Mouse (Mus musculus) midbrain, postnatal 0 days (tissue): Measurements from ENCODE around the gene Vti1a. TPM values are rescaled to one million over a fixed set of nuclear protein-coding genes. Genes with fewer than 3 reads are reported as not detected.

Source experiments
- ATAC-seq: fragments of 200-750 bp; cut with Nextera tagmentation; 2 replicates; pipeline ENCODE4 v1.8.0; 2017; ENCODE audit warnings: moderate number of reproducible peaks, mild to moderate bottlenecking, moderate TSS enrichment, moderate library complexity; ENCODE audit not compliant: low FRiP score
- DNase-seq: peaks from one replicate; pipeline ENCODE4 v3.0.0-alpha.2; 2015; ENCODE audit warnings: low spot score
- H3K27ac ChIP-seq: fragments of 300-500 bp; sonication (generic); 2 replicates; pipeline ENCODE4 v1.5.1; 2014; ENCODE audit warnings: low read depth, mild to moderate bottlenecking, low read length, mixed read lengths
- H3K27me3 ChIP-seq: fragments of 300-500 bp; sonication (generic); 2 replicates; pipeline ENCODE4 v1.6.1; 2014; ENCODE audit warnings: low read length, control low read depth, mixed read lengths; ENCODE audit not compliant: insufficient read depth
- H3K36me3 ChIP-seq: fragments of 300-500 bp; sonication (generic); 2 replicates; pipeline ENCODE4 v1.6.1; 2014; ENCODE audit warnings: low read length, control low read depth, mixed read lengths; ENCODE audit not compliant: insufficient read depth
- H3K4me1 ChIP-seq: fragments of 300-500 bp; sonication (generic); 2 replicates; pipeline ENCODE4 v1.6.1; 2014; ENCODE audit warnings: mild to moderate bottlenecking, control low read depth, antibody characterized with exemption, low read length, mixed read lengths; ENCODE audit not compliant: insufficient read depth
- H3K4me2 ChIP-seq: fragments of 300-500 bp; sonication (generic); 2 replicates; pipeline ENCODE4 v1.6.1; 2014; ENCODE audit warnings: low read depth, mild to moderate bottlenecking, low read length, mixed read lengths; ENCODE audit not compliant: poor library complexity, severe bottlenecking
- H3K4me3 ChIP-seq: fragments of 300-500 bp; sonication (generic); 2 replicates; pipeline ENCODE4 v1.5.1; 2014; ENCODE audit warnings: low read depth, mild to moderate bottlenecking, low read length, moderate library complexity
- H3K9ac ChIP-seq: fragments of 300-500 bp; sonication (generic); replicated peaks from 2 replicates; pipeline ENCODE4 v1.6.1; 2014; ENCODE audit warnings: mild to moderate bottlenecking, low read length, moderate library complexity, mixed read lengths; ENCODE audit not compliant: poor library complexity, severe bottlenecking
- H3K9me3 ChIP-seq: fragments of 300-500 bp; sonication (generic); 2 replicates; pipeline ENCODE4 v1.6.1; 2016; ENCODE audit warnings: low read length, control low read depth
- CTCF ChIP-seq: IDR thresholded peaks from 2 replicates; pipeline ENCODE4 v1.5.1; 2016; ENCODE audit warnings: antibody characterized with exemption, mild to moderate bottlenecking
- WGBS: fragments of 180-500 bp; shearing (Covaris S2); extraction: QIAGEN DNeasy Blood & Tissue Kit; methylation state at CpG from one replicate; pipeline ENCODE4 v1.1.7; 2014; 5-methylcytosine and 5-hydroxymethylcytosine counted together
- polyA plus RNA-seq: library from polyadenylated mRNA; unstranded; fragments of >200 nt; fragmentation: Nextera tagmentation; extraction: Ambion mirVana; gene quantifications from 2 replicates; pipeline ENCODE4 v1.2.1, GENCODE M21; 2015
- total RNA-seq: library from RNA; depleted of rRNA; stranded (reverse); fragments of >200 nt; gene quantifications from 2 replicates; pipeline ENCODE4 v1.2.3, GENCODE M21; 2014

Gene Vti1a
- total and polyA plus RNA-seq, 2 experiments from 2014 or later: 34.2 to 43.2 TPM

DNA sequence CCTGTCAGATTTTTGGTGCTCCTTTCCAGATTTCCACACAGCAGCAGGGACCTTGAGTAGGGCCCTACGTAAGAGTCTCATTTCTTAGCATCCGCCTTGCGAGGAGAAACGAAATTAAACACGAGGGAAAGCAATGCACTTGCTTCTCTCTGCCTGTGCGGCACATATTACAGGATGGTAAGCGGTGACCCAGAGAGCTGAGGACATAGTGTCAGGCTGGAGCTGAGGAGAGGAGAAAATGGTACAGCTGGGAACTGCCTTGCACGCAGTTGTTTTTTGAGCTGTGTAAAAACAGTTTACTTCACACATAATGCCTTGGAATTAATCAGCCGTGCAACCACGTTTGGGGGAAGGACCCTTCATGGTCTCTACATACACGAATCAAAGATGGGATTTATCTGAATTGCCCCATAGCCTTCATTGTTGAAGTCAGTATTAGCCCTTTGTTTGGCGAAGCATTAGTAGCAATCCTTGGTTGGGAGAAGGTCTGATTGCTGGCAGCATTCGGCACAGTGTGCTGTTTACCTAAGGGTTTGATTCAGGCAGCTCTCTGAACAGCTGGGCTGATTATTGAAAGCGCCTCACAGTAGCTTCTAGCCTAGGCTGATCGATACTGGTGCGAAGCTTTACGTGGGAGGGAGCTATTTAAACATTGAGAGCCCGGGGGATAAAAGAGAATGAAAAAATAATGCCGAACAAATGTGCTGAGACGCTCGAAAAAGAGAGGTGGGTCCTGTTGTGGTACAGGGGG lies 153.4 kb downstream of the Vti1a start:
- H3K36me3 ChIP-seq: no peaks in the 10 kb centered on the region
- peak overlapping the region; percentile 1; the same call in 1 of the 2 replicates for H3K4me2 ChIP-seq
- H3K27ac ChIP-seq: no peak overlapping the region
- no peaks in the 10 kb centered on the region for H3K27me3 ChIP-seq
- no peak overlapping the region for H3K4me3 ChIP-seq
- peaks cover 3% of the 10 kb centered on the region; the same call in 1 of the 2 replicates for H3K4me1 ChIP-seq
- no peak for TF ChIP-seq CTCF
- no peaks in the 10 kb centered on the region for H3K9me3 ChIP-seq
- H3K9ac ChIP-seq: 0 out of 2 replicates have a peak overlapping the region, but pooled peaks have one; percentile 0
- WGBS: 28% methylated on average over 21 of the region's 21 CpGs
- DNase-seq: no peak
- ATAC-seq: no peak

DNA sequence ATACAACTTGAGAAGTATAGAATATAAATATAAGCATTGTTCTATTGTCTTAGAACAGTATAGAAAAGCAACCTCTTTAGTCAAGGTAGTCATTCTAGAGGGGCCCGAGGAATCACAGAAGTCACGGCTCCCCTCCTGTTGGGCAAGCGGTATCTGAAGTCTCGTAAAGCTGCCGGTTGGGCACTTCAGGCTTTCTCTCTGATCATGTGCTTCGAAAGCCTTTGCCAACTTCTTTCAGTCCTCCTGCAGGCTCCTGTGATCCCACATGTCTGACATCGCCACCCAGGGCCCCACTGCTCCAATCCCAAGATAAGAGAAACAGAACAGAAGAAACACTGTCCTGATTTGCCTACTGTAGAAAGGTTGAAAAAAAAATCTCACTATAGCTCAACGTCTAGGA lies 156.5 kb downstream of the Vti1a start:
- DNase-seq (no peak), ATAC-seq (no peak)
- Histone ChIP-seq H3K4me1 (peaks cover 3% of the 10 kb centered on the region; the same call in 1 of the 2 replicates), H3K27ac (no peak overlapping the region), H3K27me3 (no peaks in the 10 kb centered on the region), H3K9me3 (no peaks in the 10 kb centered on the region), H3K4me2 (no peak overlapping the region), H3K9ac (no peak overlapping the region), H3K4me3 (no peak overlapping the region), H3K36me3 (no peaks in the 10 kb centered on the region)
- 61% methylated on average over 8 of the region's 8 CpGs for WGBS
- no peak for TF ChIP-seq CTCF

DNA sequence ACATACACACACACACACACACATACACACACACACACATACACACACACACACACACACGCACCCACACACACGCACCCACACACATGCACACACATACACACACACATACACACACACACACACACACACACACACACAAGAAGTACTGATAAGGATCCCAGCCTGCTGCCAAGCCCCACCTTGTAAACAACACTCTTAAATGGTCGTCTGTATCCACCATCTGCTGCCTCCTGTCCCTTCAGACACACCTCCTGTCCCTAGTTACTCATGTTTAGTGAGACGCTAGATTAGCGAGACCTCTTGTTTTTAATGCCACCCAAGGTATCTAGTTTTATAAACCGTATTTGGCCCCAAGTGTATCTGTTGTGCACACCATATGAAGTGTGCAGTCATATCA lies 158.1 kb downstream of the Vti1a start:
- Histone ChIP-seq H3K36me3 (no peaks in the 10 kb centered on the region), H3K9ac (no peak overlapping the region), H3K4me3 (no peak overlapping the region), H3K27ac (no peak overlapping the region), H3K4me1 (peaks cover 3% of the 10 kb centered on the region; the same call in 1 of the 2 replicates), H3K9me3 (no peaks in the 10 kb centered on the region), H3K4me2 (no peak overlapping the region), H3K27me3 (no peaks in the 10 kb centered on the region)
- TF ChIP-seq CTCF: no peak
- DNase-seq (no peak), ATAC-seq (no peak)
- 79% methylated on average over 6 of the region's 6 CpGs for WGBS

DNA sequence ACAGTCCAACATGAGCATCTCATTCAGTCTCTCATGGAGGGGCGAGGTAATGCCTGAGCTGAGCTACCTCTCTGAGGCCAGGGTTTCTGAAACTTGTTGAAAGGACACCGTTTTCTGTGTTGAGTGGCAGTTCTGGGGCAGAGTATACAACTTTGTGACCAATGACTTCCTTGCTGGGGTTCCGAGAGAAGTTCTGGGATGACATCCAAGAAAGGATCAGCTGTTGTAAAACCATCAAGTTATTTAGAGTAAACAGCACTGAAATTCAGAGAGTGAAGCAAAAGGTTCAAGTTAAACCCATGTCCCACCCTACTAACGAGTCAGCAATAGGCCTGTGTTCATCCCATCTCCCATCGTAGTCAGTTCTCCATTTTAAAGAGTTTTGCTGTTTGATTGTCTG lies 164.4 kb downstream of the Vti1a start:
- ATAC-seq: no peak
- H3K4me2 ChIP-seq: no peak overlapping the region
- 74% methylated on average over 5 of the region's 5 CpGs for WGBS
- no peaks in the 10 kb centered on the region for H3K9me3 ChIP-seq
- H3K36me3 ChIP-seq: no peaks in the 10 kb centered on the region
- no peak overlapping the region for H3K9ac ChIP-seq
- H3K27ac ChIP-seq: no peak overlapping the region
- peaks cover 5% of the 10 kb centered on the region; the same call in 1 of the 2 replicates for H3K4me1 ChIP-seq
- DNase-seq: no peak
- H3K27me3 ChIP-seq: no peaks in the 10 kb centered on the region
- no peak for TF ChIP-seq CTCF
- no peak overlapping the region for H3K4me3 ChIP-seq

DNA sequence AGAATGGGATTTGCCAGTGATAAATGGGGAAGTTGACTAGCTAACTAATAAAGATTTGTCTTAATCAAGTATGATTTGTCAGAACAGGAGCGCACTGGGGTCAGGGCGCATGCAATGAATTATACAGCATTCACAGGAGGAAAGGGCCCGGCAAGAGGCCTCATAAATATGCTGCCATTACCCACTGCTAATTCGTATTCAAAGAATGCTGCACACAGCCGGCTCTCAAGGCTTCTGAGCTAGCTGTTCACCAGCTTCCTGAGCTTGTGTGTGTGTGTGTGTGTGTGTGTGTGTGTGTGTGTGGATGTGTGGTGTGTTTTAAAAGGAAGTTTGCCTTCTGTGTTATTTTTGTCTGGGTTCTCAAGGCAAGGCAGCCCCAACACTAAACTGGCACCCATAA lies 165.2 kb downstream of the Vti1a start:
- H3K27me3 ChIP-seq: no peaks in the 10 kb centered on the region
- H3K4me3 ChIP-seq: no peak overlapping the region
- ATAC-seq (no peak), DNase-seq (peak; percentile 54)
- no peak for TF ChIP-seq CTCF
- peak overlapping the region; percentile 9; the same call in 1 of the 2 replicates for H3K27ac ChIP-seq
- peaks cover 5% of the 10 kb centered on the region; the same call in 1 of the 2 replicates for H3K4me1 ChIP-seq
- no peaks in the 10 kb centered on the region for H3K9me3 ChIP-seq
- no peak overlapping the region for H3K9ac ChIP-seq
- 21% methylated on average over 5 of the region's 5 CpGs for WGBS
- no peak overlapping the region for H3K4me2 ChIP-seq
- H3K36me3 ChIP-seq: no peaks in the 10 kb centered on the region

DNA sequence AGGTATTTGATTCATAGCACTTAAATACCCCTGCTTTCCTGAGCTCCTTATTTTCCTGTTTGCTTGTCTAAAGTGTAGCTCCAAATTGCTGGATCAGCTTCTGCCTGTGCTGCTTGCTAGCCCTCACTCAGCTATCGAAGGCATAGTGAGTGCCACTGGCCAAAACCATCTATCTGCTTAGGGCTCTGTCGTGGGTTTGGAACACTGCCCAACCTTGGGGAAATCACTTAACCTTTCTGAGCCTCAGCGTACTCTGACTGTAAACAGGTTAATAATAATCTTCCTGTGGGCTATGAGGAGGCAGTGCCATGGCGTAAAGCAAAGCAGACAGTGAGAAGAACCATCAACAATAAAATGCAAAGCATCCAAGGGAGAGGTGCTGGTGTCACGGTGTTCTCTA lies 167.4 kb downstream of the Vti1a start:
- ATAC-seq (no peak), DNase-seq (no peak)
- Histone ChIP-seq H3K9ac (no peak overlapping the region), H3K4me2 (no peak overlapping the region), H3K9me3 (no peaks in the 10 kb centered on the region), H3K4me3 (no peak overlapping the region), H3K36me3 (no peaks in the 10 kb centered on the region), H3K27ac (no peak overlapping the region), H3K4me1 (peaks cover 5% of the 10 kb centered on the region; the same call in 1 of the 2 replicates), H3K27me3 (no peaks in the 10 kb centered on the region)
- WGBS: 67% methylated on average over 5 of the region's 5 CpGs
- no peak for TF ChIP-seq CTCF
